Mouse (Mus musculus) left cerebral cortex, postnatal 36 days (tissue): ENCODE results near the gene Cldn14. TPM values are rescaled to one million over a fixed set of nuclear protein-coding genes. Genes with fewer than 3 reads are reported as not detected.
"Not testable (repeated sequence)": the region's sequence is repeated elsewhere in the genome, so short reads cannot be mapped to it uniquely, and the experiment has no call there.

ENCODE experiments used
- DNase-seq, 2 experiments: peaks; one replicate each; pipeline ENCODE4 v3.0.0; 2021 to 2022; ENCODE audit warnings: low spot score in 2 of 2, mixed read lengths in 1 of 2
- intact Hi-C: fragments of 180-260 bp; cut with DNase I; formaldehyde crosslinking; loops from one replicate; pipeline ENCODE4 v1.15.1; 2025
- total RNA-seq, 2 experiments: library from RNA; stranded (reverse); gene quantifications; 2 replicates each; pipeline ENCODE4 v1.2.3; 2021

Gene Cldn14
- 1 to 10 TPM; 2.0 to 2.5 TPM for total RNA-seq

GRCm38 (mm10) chr16:94008737-94009136 is at the start of gene Cldn14:
Gene Cldn14 (minus strand): TSS chr16:94008837.
- DNase-seq: no peak
- intact Hi-C loops: no loop called here

- intact Hi-C loops: no loop called here
- DNase-seq: no peak
Observed at GRCm38 (mm10) chr16:94055576-94055975, 46.9 kb upstream of the Cldn14 start.

- intact Hi-C loops: no loop called here
- DNase-seq: no peak
Observed at GRCm38 (mm10) chr16:94055176-94055575, 46.5 kb upstream of the Cldn14 start.

DNA sequence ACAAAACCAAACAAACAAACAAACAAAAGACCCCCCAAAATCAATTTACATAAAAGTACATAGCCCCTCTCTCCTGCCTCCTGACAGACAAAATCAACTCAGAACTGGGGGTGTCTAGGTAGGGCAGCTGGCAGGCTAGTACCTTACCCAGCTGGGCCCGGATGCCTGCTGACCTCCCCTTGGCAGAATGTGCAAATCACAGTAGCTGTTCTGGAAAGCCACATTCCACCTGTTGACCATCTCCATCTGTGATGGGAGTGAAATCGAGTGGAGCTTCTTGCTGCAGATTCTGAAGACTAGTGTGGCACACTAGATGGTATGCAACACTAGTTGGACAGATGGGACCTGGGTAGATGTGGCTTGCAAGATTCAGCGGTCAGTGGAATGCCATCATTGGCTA is 41.7 kb upstream of the Cldn14 start:
- no peak for DNase-seq
- intact Hi-C loops: no loop called here

GRCm38 (mm10) chr16:94044996-94045395 is 36.4 kb upstream of the Cldn14 start:
- peak; percentile 9 to 17 for DNase-seq

DNA sequence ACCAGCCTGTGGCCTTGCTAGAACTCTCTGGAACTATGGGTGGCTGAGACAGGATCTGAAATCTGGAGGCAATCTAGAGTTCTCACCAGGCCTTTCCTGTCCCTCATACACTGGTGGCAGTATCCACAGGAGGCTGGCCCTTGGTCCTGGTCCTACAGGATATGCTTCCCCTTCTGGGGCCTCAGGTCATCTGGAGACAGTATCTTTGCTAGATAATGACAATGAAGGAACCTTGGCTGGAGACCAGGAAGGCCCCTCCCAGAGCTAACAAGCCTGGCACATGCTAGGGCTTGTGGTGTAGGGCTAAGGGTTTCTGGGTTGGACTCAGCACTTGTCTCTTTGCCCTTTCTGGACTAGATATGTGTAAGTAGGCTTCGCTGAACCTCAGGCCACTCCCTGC is 35.2 kb upstream of the Cldn14 start:
- intact Hi-C loops: no loop called here
- no peak for DNase-seq

More at GRCm38 (mm10) chr16:94044996-94045395, 36.4 kb upstream of the Cldn14 start:
- intact Hi-C loops: no loop called here

- no peak for DNase-seq
- intact Hi-C loops: no loop called here
Observed at GRCm38 (mm10) chr16:94041065-94041712, 32.6 kb upstream of the Cldn14 start.

DNA sequence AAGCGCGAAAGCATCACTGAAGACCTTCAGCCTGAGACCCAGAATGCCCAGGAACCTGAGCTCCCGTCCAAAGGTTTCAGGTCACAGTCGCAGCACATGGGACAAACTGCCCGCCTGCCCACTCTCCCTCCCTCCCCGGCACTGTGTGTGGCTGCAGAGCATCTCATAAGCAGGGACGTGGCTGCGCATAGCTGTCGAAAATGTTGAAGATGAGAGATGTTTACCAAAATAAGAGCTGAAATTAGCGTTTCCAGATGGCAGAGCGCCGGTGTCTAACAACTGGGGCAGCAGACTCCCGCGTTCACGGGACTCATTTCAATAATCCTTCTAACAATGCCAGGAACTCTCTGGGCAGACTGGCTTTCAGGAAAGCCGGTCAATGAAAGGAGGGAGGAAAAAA is 31.8 kb upstream of the Cldn14 start:
- no peak for DNase-seq
- intact Hi-C loops: no loop called here

DNA sequence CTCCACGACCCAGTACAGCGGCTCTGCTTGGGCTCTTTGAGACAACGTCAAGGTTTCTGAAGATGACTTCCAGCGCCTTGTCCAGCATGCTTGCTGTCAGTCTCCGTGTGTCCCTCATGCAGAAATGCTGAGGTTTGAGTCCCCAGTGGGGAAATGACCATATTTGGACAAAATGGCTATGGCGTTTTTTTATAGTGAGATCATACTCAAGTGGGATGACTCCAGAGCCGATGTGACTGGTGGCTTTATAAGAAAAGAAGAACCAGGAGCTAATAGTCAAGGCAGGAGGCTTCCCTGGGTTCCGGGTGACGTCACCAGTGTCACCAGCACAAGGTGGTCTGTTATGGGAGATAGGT is 30.3 kb upstream of the Cldn14 start:
- DNase-seq: no peak
- intact Hi-C loops: loop anchor here (1.0 kb wide), 1 partner anchor 219 kb away; no protein-coding TSS in a partner anchor

DNA sequence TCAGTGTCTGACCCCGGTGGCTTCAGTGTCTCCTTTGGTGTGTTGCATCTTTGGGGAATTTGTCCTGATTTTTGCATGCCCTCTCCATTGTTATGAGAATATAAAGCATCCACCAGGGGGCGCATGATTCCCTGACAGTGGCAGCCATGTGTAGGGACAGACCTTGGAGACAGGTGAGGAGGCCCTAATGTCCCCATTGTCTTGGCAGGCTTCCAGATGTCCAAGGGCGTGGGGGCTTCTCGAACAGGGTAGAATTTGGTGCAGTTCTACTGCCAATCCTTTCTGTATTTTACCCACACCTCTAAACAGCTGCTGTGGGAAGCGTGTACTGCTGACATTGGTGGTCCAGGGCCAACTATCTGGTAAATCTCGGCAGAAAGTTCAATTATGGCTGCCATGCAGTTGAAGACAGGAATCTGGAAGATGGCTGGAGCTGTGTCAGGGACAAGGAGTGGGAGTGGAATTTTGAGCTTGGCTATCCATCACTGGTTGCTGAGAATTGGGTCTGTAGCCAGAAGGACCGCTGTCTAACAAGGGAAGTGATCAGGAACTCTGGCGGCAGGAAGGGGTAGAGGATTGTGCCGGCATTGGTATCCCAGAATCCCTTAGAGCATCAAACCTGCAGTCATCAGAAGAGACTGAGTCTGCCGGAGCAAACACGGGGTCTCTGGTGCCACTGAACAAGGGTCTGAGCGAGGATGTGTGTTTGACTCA is 29.8 kb upstream of the Cldn14 start:
- intact Hi-C loops: loop anchor here (1.0 kb wide), 1 partner anchor 220 kb away; no protein-coding TSS in a partner anchor
- peak in 1 of 2 experiments; percentile 16 for DNase-seq

DNA sequence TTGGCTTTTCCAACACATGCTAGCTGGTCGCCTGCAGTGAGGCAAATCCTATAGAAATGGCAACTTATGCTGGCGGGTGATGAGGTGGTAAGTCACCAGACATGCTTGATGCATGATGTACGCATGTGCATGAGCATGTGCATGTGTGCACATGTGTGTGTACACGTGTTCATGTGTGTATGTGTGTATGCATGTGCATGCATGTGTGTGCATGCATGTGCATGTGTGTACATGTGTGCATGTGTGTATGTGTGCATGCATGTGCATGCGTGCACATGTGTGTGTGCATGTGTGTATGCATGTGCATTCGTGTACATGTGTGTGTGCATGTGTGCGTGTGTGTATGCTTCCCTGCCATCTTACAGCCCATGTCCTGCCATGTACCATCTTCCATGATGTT is 28.6 kb upstream of the Cldn14 start:
- no peak for DNase-seq

GRCm38 (mm10) chr16:94034152-94034551 is 25.5 kb upstream of the Cldn14 start:
- no peak for DNase-seq

More for the DNA sequence above, 28.6 kb upstream of the Cldn14 start:
- intact Hi-C loops: no loop called here

GRCm38 (mm10) chr16:94032270-94032669 is 23.6 kb upstream of the Cldn14 start:
- intact Hi-C loops: no loop called here
- DNase-seq: no peak

More at GRCm38 (mm10) chr16:94034152-94034551, 25.5 kb upstream of the Cldn14 start:
- intact Hi-C loops: no loop called here

- no peak for DNase-seq
- intact Hi-C loops: no loop called here
Observed at GRCm38 (mm10) chr16:94023352-94024280, 15.0 kb upstream of the Cldn14 start.

DNA sequence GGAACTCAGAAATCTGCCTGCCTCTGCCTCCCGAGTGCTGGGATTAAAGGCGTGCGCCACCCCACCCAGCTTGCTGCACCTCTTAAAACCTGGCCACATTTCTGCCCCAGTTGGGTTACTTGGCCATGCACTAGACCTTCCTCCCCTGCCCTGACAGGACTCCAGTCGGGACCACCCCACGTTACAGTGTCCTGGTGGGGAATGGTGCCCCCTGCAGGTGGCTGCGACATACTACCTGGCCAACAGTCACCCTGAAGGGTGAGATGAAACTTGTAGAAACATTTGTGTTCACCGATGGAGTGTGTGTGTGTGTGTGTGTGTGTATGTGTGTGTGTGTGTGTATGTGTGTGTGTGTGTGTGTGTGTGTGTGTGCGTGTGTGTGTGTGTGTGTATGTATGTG is 11.1 kb upstream of the Cldn14 start:
- intact Hi-C loops, DNase-seq: not testable (repeated sequence)

- intact Hi-C loops: no loop called here
- DNase-seq: no peak
Observed at GRCm38 (mm10) chr16:94017953-94018352, 9.3 kb upstream of the Cldn14 start.

DNA sequence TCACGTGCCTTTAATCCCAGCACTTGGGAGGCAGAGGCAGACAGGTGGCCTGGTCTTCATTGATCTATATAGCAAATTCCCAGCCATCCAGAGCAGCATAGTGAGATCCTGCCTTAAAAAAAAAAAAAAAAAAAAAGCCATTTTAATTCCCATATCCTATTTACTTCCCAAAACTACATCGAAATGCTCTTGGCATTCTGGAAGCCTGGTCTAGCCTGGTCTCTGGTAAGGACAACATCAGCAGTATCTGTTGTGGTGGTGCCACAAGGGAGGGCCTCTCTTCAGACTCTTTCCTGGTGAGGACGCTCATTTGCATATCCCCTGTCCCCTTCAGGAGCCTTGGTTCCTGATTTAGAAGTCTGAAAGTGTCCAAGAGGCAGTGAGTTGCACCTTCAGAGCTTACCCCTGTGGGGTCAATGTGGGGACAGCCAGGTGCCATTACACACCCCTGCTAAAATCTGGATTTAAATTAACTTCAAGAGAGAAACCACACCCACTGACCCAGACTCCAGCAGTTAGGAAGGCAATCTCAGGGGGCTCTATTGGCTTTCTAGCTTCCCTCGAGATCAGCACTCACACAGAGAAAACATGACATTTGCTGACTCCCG is 6.0 kb upstream of the Cldn14 start:
- DNase-seq: no peak

DNA sequence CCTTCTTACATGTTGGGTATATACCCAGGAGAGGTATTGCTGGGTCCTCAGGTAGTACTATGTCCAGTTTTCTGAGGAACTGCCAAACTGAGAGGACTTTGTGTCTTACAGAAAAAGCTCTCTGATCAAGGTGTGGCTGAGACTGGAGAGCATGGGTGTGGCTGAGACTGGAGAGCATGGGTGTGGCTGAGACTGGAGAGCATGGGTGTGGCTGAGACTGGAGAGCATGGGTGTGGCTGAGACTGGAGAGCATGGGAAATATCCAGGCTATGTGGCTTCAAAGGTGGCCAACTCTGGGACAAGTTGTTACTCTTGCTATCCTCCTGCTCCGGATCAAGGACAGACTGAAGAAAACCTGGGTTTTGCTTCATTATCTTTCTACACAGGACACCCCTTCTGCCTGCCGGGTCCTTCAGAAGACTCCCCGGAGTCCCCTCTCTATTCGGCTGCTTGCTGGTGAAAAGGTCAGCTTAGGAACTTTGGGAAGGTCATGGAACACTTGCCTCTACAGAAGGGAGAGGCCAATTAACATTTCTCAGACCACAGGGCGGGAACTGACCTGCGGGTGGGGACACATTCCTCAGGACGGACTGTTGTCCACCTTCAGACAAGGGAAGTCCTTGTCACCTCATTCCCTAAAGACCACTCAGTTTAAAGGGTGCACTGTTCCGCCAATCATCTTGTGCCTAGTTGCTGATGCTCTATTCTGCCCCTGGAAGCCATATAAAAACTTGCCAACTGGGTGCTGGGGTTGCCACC is 4.9 kb upstream of the Cldn14 start:
- intact Hi-C loops, DNase-seq: not testable (repeated sequence)

More for the DNA sequence above, 6.0 kb upstream of the Cldn14 start:
- intact Hi-C loops: no loop called here

DNA sequence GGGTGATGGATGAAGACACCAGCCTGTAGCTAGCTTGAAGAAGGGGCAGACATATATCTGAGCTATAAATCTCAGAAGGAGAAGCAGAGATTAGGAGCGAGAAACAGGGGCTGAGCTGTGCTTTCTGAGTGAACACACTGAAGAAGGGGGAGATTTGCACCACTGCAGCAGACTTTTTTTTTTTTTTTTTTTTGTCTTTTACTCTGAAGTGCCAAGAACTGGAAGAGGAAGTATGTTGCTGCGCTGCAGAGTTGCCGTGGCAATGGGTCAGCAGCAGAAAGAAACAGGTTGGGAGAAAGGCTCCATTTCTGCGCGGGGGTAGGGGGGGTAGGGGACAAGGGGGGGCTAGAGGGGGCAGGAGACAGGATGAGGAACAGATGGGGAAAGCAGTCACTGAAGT is 2.6 kb upstream of the Cldn14 start:
- intact Hi-C loops: no loop called here
- DNase-seq: no peak
